In the genomic region with DNA sequence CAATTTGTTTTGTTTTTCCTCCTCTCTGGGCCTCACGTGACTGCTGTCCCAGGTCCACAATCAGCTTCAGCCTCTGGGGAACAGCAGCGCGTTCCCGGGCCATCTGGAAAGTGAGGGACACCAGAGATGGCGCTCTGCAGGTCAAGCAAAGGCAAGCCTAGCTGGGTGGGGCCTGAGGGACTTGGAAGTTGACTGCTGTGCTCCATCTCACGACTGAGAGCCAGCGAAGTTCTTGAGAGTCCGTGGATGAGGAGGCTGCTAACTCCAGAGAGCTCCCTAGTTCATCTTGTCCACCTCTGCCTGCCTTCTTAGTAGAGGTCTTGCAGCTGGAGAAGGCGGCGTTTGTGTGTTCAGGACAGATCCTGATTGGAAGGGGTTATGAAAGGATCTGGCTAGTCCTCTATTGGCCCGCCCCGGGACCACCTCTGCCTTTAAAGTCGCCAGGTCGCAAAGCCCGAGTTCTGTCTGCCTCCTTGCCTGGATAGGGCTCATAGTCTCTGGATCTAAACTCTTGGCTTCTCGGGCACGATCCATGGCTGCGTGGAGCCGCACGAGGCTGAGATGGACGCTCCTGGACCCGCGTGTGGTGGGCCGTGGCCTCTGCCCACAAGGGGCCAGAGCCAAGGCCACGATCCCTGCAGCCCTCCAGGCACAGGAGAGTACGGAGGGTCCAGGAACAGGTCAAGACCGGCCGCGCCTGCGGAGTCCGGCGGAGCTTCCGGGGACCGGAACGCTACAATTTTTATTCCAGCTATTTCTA, we compare ENCODE assay signal across 8 mouse cellular contexts. TPM values are rescaled to one million over a fixed set of nuclear protein-coding genes. Genes with fewer than 3 reads are reported as not detected.
DNase-seq lines count a peak whose midpoint lies in the region; ATAC-seq and TF ChIP-seq lines count a peak whose summit lies in the region.

A gene (plus strand): TSS at position 476 of the 760 bp plus-strand sequence.

- H3K9ac ChIP-seq in hindbrain, postnatal 0 days (replicated peaks; ENCODE audit: low read length), result peak within 1 kb of the TSS; percentile 50

- H3K36me3 ChIP-seq in hindbrain, postnatal 0 days (ENCODE audit: insufficient read depth, low read length), result no peaks in the 10 kb centered on the region
- H3K36me3 ChIP-seq in limb, embryonic 10.5 days, result no peaks in the 10 kb centered on the region

- peak; percentile 8 for DNase-seq in cerebellum, adult 11 months
- DNase-seq in embryo, embryonic 10 days (ENCODE audit: low spot score), result peak; percentile 84
- peak; percentile 76 to 80 for DNase-seq in gastrocnemius, postnatal 36 days
- DNase-seq in hindbrain, postnatal 0 days (ENCODE audit: low spot score), result peak; percentile 39
- peak; percentile 80 for DNase-seq in limb, embryonic 10.5 days (ENCODE audit: low spot score)
- DNase-seq in skeletal muscle tissue, adult 2 months (ENCODE audit: low read depth, low spot score), result peak; percentile 89

- WGBS in hindbrain, postnatal 0 days, result 4% methylated on average over 35 of the region's 35 CpGs
- WGBS in limb, embryonic 10.5 days, result 3% methylated on average over 35 of the region's 35 CpGs

- peak within 1 kb of the TSS; percentile 41 for H3K4me3 ChIP-seq in hindbrain, postnatal 0 days (ENCODE audit: low read length)
- peak within 1 kb of the TSS; percentile 64 for H3K4me3 ChIP-seq in limb, embryonic 10.5 days

- TF ChIP-seq CTCF in hindbrain, postnatal 0 days (IDR thresholded peaks at IDR 0.05; ENCODE audit: low read depth), result 0 out of 2 replicates have a peak, but pooled peaks have one; percentile 25

- no peak for ATAC-seq in cerebellum, adult (ENCODE audit: insufficient number of reproducible peaks, low FRiP score, low TSS enrichment)
- ATAC-seq in hindbrain, postnatal 0 days, result peak; percentile 64; the same call in 1 of the 2 replicates
- ATAC-seq in megakaryocyte-erythroid progenitor cell, adult 5-6 weeks (replicated peaks; ENCODE audit: low FRiP score, low TSS enrichment, poor library complexity, severe bottlenecking), result peak; percentile 47; the same call in 1 of the 2 replicates

- peak within 1 kb of the TSS; percentile 91 for H3K4me2 ChIP-seq in hindbrain, postnatal 0 days (ENCODE audit: low read depth, low read length)

- intact Hi-C loops in gastrocnemius, postnatal 36 days (cut with DNase I), result loop anchor here (5.0 kb wide), 1 partner anchor 44 kb away; no protein-coding TSS in a partner anchor

- 0 out of 2 replicates have a peak, but pooled peaks cover 8% of the 10 kb centered on the region for H3K4me1 ChIP-seq in hindbrain, postnatal 0 days (ENCODE audit: insufficient read depth, low read length)
- peaks cover 44% of the 10 kb centered on the region for H3K4me1 ChIP-seq in limb, embryonic 10.5 days

- no peaks in the 10 kb centered on the region for H3K9me3 ChIP-seq in hindbrain, postnatal 0 days (ENCODE audit: low read length)
- no peaks in the 10 kb centered on the region for H3K9me3 ChIP-seq in limb, embryonic 10.5 days (replicated peaks)

- H3K27ac ChIP-seq in hindbrain, postnatal 0 days, result no peak within 1 kb of the TSS
- H3K27ac ChIP-seq in limb, embryonic 10.5 days, result peak within 1 kb of the TSS; percentile 91

- H3K27me3 ChIP-seq in hindbrain, postnatal 0 days (ENCODE audit: insufficient read depth, low read length), result no peaks in the 10 kb centered on the region
- no peaks in the 10 kb centered on the region for H3K27me3 ChIP-seq in limb, embryonic 10.5 days (ENCODE audit: low read depth, poor library complexity, severe bottlenecking)

RNA-seq across cellular contexts. Expression of the gene that starts here (rescaled TPM):
- total RNA-seq in gastrocnemius, postnatal 36 days (2021), result 10 to 100 TPM; 41.0 to 44.1 TPM
- 0.79 and 2.8 TPM in 2 replicates for total RNA-seq in hindbrain, postnatal 0 days (2014; rRNA removed)
- polyA plus RNA-seq in hindbrain, postnatal 0 days (2015; fragmentation: Nextera tagmentation; extraction: Ambion mirVana), result 3.0 and 3.2 TPM in 2 replicates
- polyA plus RNA-seq in limb, embryonic 10.5 days (2016; fragmentation: Nextera tagmentation; extraction: Ambion mirVana), result 22.8 and 25.5 TPM in 2 replicates
- 2.0 TPM in 1 of 2 replicates, not detected in the other for total RNA-seq in megakaryocyte-erythroid progenitor cell, adult 5-6 weeks (2014; fragmentation: Nextera tagmentation)
- 1.9 TPM in 1 of 2 replicates, not detected in the other for total RNA-seq in megakaryocyte-erythroid progenitor cell, adult 5-6 weeks (2017)

Comparison
In these comparisons a context has a peak if more than half of its experiments do, and no peak if none do; other contexts are left out.
1. RNA of the gene that starts here (total RNA-seq): 41.0 to 44.1 TPM in gastrocnemius, postnatal 36 days; 0.79 to 2.8 TPM in hindbrain, postnatal 0 days and 1.9 to 2.0 TPM in megakaryocyte-erythroid progenitor cell, adult 5-6 weeks; every median in the first group is over 10 times any median in the second.
2. DNase-seq: peak in every context shown above with its lines; median percentile 89 in skeletal muscle tissue, adult 2 months; 84 in embryo, embryonic 10 days; 80 in limb, embryonic 10.5 days; 78 in gastrocnemius, postnatal 36 days; 39 in hindbrain, postnatal 0 days; 8 in cerebellum, adult 11 months.